Mouse (Mus musculus) embryonic fibroblast, embryonic 13.5 days (primary cell): ENCODE measurements around the gene Ccin. TPM values are rescaled to one million over a fixed set of nuclear protein-coding genes. Genes with fewer than 3 reads are reported as not detected.

ENCODE experiments used
- H3K27ac ChIP-seq: 2 replicates; pipeline ENCODE4 v1.5.1; 2012; ENCODE audit warnings: low read length, control low read depth, inconsistent platforms; ENCODE audit not compliant: insufficient read depth
- H3K4me1 ChIP-seq: 2 replicates; pipeline ENCODE4 v1.6.1; 2011; ENCODE audit warnings: low read length; ENCODE audit not compliant: control insufficient read depth, insufficient read depth
- H3K4me3 ChIP-seq: 2 replicates; pipeline ENCODE4 v1.5.1; 2011; ENCODE audit warnings: mild to moderate bottlenecking, control low read depth, low read length; ENCODE audit not compliant: insufficient read depth
- CTCF ChIP-seq: IDR thresholded peaks from 2 replicates; pipeline ENCODE4 v1.5.1; 2011; ENCODE audit warnings: mild to moderate bottlenecking, control low read depth, low read length, moderate library complexity, borderline replicate concordance; ENCODE audit not compliant: insufficient read depth
- POLR2A ChIP-seq: IDR thresholded peaks from 2 replicates; pipeline ENCODE4 v1.6.1; 2011; ENCODE audit warnings: low read depth, mild to moderate bottlenecking, control low read depth, low read length, moderate library complexity
- polyA plus RNA-seq: library from polyadenylated mRNA; stranded (reverse); fragments of >200 nt; gene quantifications from 2 replicates; pipeline ENCODE4 v1.2.4, GENCODE M21; 2011; ENCODE audit warnings: low read depth; ENCODE audit not compliant: missing spikeins, insufficient read length

Ccin gene
- polyA plus RNA-seq: 0.25 and 0.26 TPM in 2 replicates

GRCm38 (mm10) chr4:43983181-43983580 lies at the start of gene Ccin:
Gene Ccin (plus strand): TSS chr4:43983483.
- Histone ChIP-seq H3K27ac (no peak within 1 kb of the TSS), H3K4me3 (no peak within 1 kb of the TSS)
- TF ChIP-seq CTCF: no peak
- no peak for TF ChIP-seq POLR2A

GRCm38 (mm10) chr4:43936186-43936585 lies 47.1 kb upstream of the Ccin start:
- H3K4me1 ChIP-seq: no peaks in the 10 kb centered on the region
- H3K27ac ChIP-seq: no peak overlapping the region
- no peak overlapping the region for H3K4me3 ChIP-seq
- no peak for TF ChIP-seq POLR2A
- no peak for TF ChIP-seq CTCF

More at GRCm38 (mm10) chr4:43983181-43983580, at the start of gene Ccin:
- peaks cover 10% of the 10 kb centered on the region for H3K4me1 ChIP-seq

- H3K4me3 ChIP-seq: no peak overlapping the region
- TF ChIP-seq POLR2A (no peak), CTCF (no peak)
- H3K27ac ChIP-seq: no peak overlapping the region
- no peaks in the 10 kb centered on the region for H3K4me1 ChIP-seq
Measured at GRCm38 (mm10) chr4:43936749-43937674, 46.3 kb upstream of the Ccin start.

- Histone ChIP-seq H3K4me3 (no peak overlapping the region), H3K4me1 (no peaks in the 10 kb centered on the region), H3K27ac (no peak overlapping the region)
- TF ChIP-seq CTCF: no peak
- no peak for TF ChIP-seq POLR2A
Measured at GRCm38 (mm10) chr4:43941315-43941714, 42.0 kb upstream of the Ccin start.

- TF ChIP-seq POLR2A: no peak
- Histone ChIP-seq H3K4me3 (no peak overlapping the region), H3K27ac (no peak overlapping the region), H3K4me1 (no peaks in the 10 kb centered on the region; the same call in 1 of the 2 replicates)
Measured at GRCm38 (mm10) chr4:43942421-43942820, 40.9 kb upstream of the Ccin start.

GRCm38 (mm10) chr4:43947571-43947970 lies 35.7 kb upstream of the Ccin start:
- H3K27ac ChIP-seq: no peak overlapping the region
- TF ChIP-seq CTCF (no peak), POLR2A (no peak)
- H3K4me1 ChIP-seq: peaks cover 2% of the 10 kb centered on the region
- H3K4me3 ChIP-seq: no peak overlapping the region

- Histone ChIP-seq H3K4me3 (peak within 1 kb of the TSS; percentile 71), H3K27ac (peak within 1 kb of the TSS; percentile 86), H3K4me1 (no peaks in the 10 kb centered on the region; the same call in 1 of the 2 replicates)
- TF ChIP-seq POLR2A (peak; percentile 96), CTCF (peak; percentile 70; the same call in 1 of the 2 replicates)
Measured at GRCm38 (mm10) chr4:43957292-43957845, 25.9 kb upstream of the Ccin start, which contains the start of gene Glipr2. Gene Glipr2 (plus strand): TSS chr4:43957401.

GRCm38 (mm10) chr4:43957846-43958461 lies 25.3 kb upstream of the Ccin start:
- TF ChIP-seq POLR2A (peak; percentile 56; the same call in 1 of the 2 replicates), CTCF (no peak)
- H3K4me1 ChIP-seq: no peaks in the 10 kb centered on the region; the same call in 1 of the 2 replicates
- peak overlapping the region; percentile 71 for H3K4me3 ChIP-seq
- peak overlapping the region; percentile 86 for H3K27ac ChIP-seq

GRCm38 (mm10) chr4:43959523-43960179 lies 23.6 kb upstream of the Ccin start:
- peaks cover 9% of the 10 kb centered on the region for H3K4me1 ChIP-seq
- H3K4me3 ChIP-seq: peak overlapping the region; percentile 71
- TF ChIP-seq POLR2A (no peak), CTCF (no peak)
- H3K27ac ChIP-seq: no peak overlapping the region
